Mouse (Mus musculus) hematopoietic multipotent progenitor cell, adult 10-12 weeks (in vitro differentiated cells): ENCODE results near the gene Trpc4ap. TPM values are rescaled to one million over a fixed set of nuclear protein-coding genes. Genes with fewer than 3 reads are reported as not detected.

Source experiments
- polyA plus RNA-seq: library from polyadenylated mRNA; stranded (reverse); fragments of >175 nt; gene quantifications from 2 replicates; pipeline ENCODE4 v1.2.3, GENCODE M21; 2012; ENCODE audit warnings: low replicate concordance

Gene Trpc4ap
- polyA plus RNA-seq = 112 and 131 TPM in 2 replicates

GRCm38 (mm10) chr2:155691723-155692493, at the start of gene Trpc4ap:
Gene Trpc4ap (minus strand): TSS chr2:155692384.

DNA sequence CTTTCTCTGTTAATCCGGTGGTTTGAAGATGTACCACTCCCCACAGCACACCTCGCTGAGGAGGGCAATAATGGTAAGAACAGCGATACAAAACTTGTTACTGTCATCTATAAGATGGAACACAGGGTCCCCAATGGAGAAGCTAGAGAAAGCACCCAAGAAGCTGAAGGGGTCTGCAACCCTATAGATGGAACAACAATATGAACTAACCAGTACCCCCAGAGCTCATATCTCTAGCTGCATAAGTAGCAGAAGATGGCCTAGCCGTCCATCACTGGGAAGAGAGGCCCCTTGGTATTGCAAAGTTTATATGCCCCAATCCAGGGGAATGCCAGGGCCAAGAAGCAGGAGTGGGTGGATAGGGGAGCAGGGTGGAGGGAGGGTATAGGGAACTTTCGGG, 43.6 kb upstream of the Trpc4ap start, which contains the start of gene Gm17581:
Gene Gm17581 (minus strand): TSS at position 101 of the 400 bp plus-strand sequence.

DNA sequence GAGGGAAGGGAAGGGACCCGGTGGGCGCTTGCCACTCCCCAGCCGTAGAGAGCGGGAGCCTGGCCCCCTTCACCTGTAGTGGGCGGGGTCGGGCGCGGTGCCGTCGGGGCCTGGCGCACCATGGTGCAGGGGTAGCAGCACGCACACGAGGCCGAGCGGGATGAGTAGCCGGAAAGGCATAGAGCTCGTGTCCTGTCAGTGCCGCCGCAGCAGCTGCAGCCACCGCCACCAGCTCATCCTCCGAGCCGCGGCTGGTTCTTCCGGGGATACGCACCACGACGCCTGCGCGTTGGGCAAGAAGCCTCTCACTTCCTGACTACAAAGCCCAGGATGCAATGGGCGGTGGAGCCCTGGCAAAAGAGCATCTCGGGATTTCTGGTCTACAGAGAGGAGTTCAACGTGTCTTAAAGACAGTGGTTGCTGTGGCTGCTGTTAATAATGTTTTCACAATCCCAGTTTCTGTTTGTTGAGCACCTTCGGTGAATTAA, 37.0 kb upstream of the Trpc4ap start, which contains the start of gene Edem2:
Gene Edem2 (minus strand): TSS at position 318 of the 488 bp plus-strand sequence.

GRCm38 (mm10) chr2:155610978-155611377, 81.2 kb downstream of the Trpc4ap start, which contains the start of gene Myh7b:
Gene Myh7b (plus strand): TSS chr2:155611212.

GRCm38 (mm10) chr2:155592137-155592853, 99.9 kb downstream of the Trpc4ap start, which contains the start of gene Gss:
Gene Gss (minus strand): TSS chr2:155592810.

Other genes with a start within 250 kb of the Trpc4ap start
- gene Ncoa6, start 218.5 kb downstream of the Trpc4ap start, polyA plus RNA-seq = 54.7 and 56.2 TPM in 2 replicates
- 6.2 and 8.4 TPM in 2 replicates for gene Acss2, start 174.4 kb downstream of the Trpc4ap start, polyA plus RNA-seq
- 0.39 and 1.8 TPM in 2 replicates for gene Ggt7, start 174.1 kb downstream of the Trpc4ap start, polyA plus RNA-seq
- 8.5 and 11.3 TPM in 2 replicates for gene Gss, start 99.6 kb downstream of the Trpc4ap start, polyA plus RNA-seq
- 0.97 and 1.00 TPM in 2 replicates for gene Myh7b, start 81.2 kb downstream of the Trpc4ap start, polyA plus RNA-seq
- gene Edem2, start 37.1 kb upstream of the Trpc4ap start, polyA plus RNA-seq = 76.2 and 193 TPM in 2 replicates
- gene Gm17581, start 43.5 kb upstream of the Trpc4ap start, polyA plus RNA-seq = not detected in 2 replicates
- 1.3 and 2.4 TPM in 2 replicates for gene Procr, start 58.7 kb upstream of the Trpc4ap start, polyA plus RNA-seq
- not detected in 2 replicates for gene Mmp24, start 83.0 kb upstream of the Trpc4ap start, polyA plus RNA-seq
- gene BC029722, start 127.0 kb upstream of the Trpc4ap start, polyA plus RNA-seq = 42.5 and 89.4 TPM in 2 replicates
- 128 and 292 TPM in 2 replicates for gene Eif6, start 134.5 kb upstream of the Trpc4ap start, polyA plus RNA-seq
- gene Fam83c, start 142.5 kb upstream of the Trpc4ap start, polyA plus RNA-seq = not detected in 2 replicates
- gene Uqcc1, start 237.9 kb upstream of the Trpc4ap start, polyA plus RNA-seq = 1.3 and 2.2 TPM in 2 replicates
- not detected in 2 replicates for gene Gm15557, start 248.3 kb upstream of the Trpc4ap start, polyA plus RNA-seq